Mouse (Mus musculus): ENCODE data around the gene 1700016C15Rik. TPM values are rescaled to one million over a fixed set of nuclear protein-coding genes. Genes with fewer than 3 reads are reported as not detected.

Gene 1700016C15Rik
- polyA plus RNA-seq, 1 experiment from 2014 or later: 1.8 TPM

- DNase-seq (ENCODE audit: low read depth, low spot score): peak; percentile 85
- no peak for TF ChIP-seq CTCF (IDR thresholded peaks at IDR 0.05)
- POLR2A ChIA-PET: no interaction called here
- peak; percentile 100 for ATAC-seq
- in situ Hi-C loops (cut with MboI; ENCODE audit: low pct_unique_long_range_greater_than_20kb): no loop called here
- CTCF ChIA-PET: no interaction called here
- no peaks in the 10 kb centered on the region for H3K27me3 ChIP-seq
These were observed 66.8 kb downstream of the 1700016C15Rik start, which contains the start of gene Adss for GRCm38 (mm10) chr1:177796193-177796939. Gene Adss (minus strand): TSS chr1:177796511.

GRCm38 (mm10) chr1:177797151-177797755 lies 67.6 kb downstream of the 1700016C15Rik start:
- no peak for DNase-seq (ENCODE audit: low read depth, low spot score)
- no peak for ATAC-seq
- CTCF ChIA-PET: no interaction called here
- POLR2A ChIA-PET: no interaction called here
- peaks cover 3% of the 10 kb centered on the region for H3K27me3 ChIP-seq
- in situ Hi-C loops (cut with MboI; ENCODE audit: low pct_unique_long_range_greater_than_20kb): no loop called here
- no peak for TF ChIP-seq CTCF (IDR thresholded peaks at IDR 0.05)

Other genes with a start within 250 kb of the 1700016C15Rik start
- gene Adss, start 66.7 kb downstream of the 1700016C15Rik start, polyA plus RNA-seq (2021): 128 TPM

All from Patski (cell line).